Mouse (Mus musculus): ENCODE data around the gene Smco2.

GRCm38 (mm10) chr6:146893890-146894289 lies 44.0 kb downstream of the Smco2 start:
- no peak for TF ChIP-seq CTCF (IDR thresholded peaks at IDR 0.05)
- TF ChIP-seq EP300 (IDR thresholded peaks at IDR 0.05) = no peak

Measured in lung, postnatal 0 days (tissue).